Mouse (Mus musculus): ENCODE results near the gene Tmem28. TPM values are rescaled to one million over a fixed set of nuclear protein-coding genes. Genes with fewer than 3 reads are reported as not detected.

Tmem28 gene
- polyA plus RNA-seq (2012; rRNA removed) (1.1 and 1.4 TPM in 2 replicates), polyA plus RNA-seq (2014; fragmentation: Nextera tagmentation; extraction: Ambion mirVana) (0.56 and 0.61 TPM in 2 replicates)

DNA sequence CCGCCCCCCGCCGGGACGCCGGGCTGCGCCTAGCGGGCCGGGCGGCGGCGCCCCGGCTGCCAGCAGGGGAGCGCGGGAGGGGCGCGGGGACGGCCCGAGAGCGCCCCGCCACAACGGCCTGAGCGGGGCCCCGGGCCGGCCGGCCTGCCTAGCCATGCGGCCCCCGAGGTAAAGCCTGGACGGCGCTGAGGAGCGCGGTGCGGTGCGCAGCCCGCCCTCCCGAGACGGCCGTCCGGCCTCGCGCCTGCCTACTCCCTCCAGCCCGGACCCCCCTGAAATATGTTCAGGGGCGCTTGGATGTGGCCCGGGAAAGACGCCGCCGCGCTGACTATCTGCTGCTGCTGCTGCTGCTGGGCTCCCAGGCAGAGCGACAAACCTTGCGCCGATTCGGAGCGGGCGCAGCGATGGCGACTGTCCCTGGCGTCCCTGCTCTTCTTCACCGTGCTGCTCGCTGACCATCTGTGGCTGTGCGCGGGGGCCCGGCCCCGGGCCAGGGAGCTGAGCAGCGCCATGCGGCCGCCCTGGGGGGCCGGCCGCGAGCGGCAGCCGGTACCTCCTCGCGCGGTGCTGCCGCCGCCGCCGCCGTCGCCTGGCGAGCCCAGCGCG, at the start of gene Tmem28:
TSS of gene Tmem28 (plus strand) at position 232 of the 606 bp plus-strand sequence.
- peak within 1 kb of the TSS; percentile 63 for H3K4me2 ChIP-seq (replicated peaks; ENCODE audit: low read depth, low read length, severe bottlenecking)
- peaks cover 26% of the 10 kb centered on the region for H3K27me3 ChIP-seq (ENCODE audit: control insufficient read depth, insufficient read depth, low read length)
- H3K4me3 ChIP-seq (replicated peaks; ENCODE audit: low read length), result peak within 1 kb of the TSS; percentile 49
- peak within 1 kb of the TSS; percentile 21; the same call in 1 of the 2 replicates for H3K9ac ChIP-seq (ENCODE audit: low read depth, low read length, severe bottlenecking)
- no peaks in the 10 kb centered on the region for H3K4me1 ChIP-seq (ENCODE audit: control insufficient read depth, insufficient read depth, low read length)
- DNase-seq (ENCODE audit: low spot score) (no peak), ATAC-seq (ENCODE audit: low FRiP score, low read depth) (no peak)
- TF ChIP-seq POLR2A (IDR thresholded peaks at IDR 0.05; ENCODE audit: borderline replicate concordance, extremely low read depth, insufficient read depth, insufficient read length), result no peak
- no peak within 1 kb of the TSS for H3K27ac ChIP-seq (replicated peaks; ENCODE audit: low read depth, low read length)
- H3K9me3 ChIP-seq (ENCODE audit: control insufficient read depth, low read length), result no peaks in the 10 kb centered on the region
- 24% methylated on average over 14 of the region's 82 CpGs for WGBS
- H3K36me3 ChIP-seq (ENCODE audit: control insufficient read depth, insufficient read depth, low read length), result no peaks in the 10 kb centered on the region

DNA sequence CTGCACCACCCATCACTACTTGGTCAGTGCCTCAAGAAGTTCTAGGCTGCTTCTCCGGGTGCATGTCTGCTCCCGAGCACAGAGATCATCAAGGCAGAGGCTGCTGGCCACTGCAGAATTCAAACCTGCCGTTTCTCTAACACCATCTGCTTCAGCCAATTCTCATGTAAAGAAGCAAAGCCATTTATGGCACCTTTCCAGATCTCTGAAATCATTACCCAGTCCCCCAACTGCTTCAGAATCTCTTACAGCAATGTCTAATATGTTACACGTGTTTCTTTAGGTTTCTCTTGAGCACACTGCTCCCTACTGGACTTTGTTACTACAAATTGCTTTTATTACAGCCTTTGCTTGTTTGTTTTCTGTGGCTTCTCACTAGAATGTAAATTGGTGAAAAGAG, 40.5 kb upstream of the Tmem28 start:
- no peaks in the 10 kb centered on the region; the same call in 1 of the 2 replicates for H3K27me3 ChIP-seq (ENCODE audit: control insufficient read depth, insufficient read depth, low read length)
- no peak overlapping the region for H3K9ac ChIP-seq (ENCODE audit: low read depth, low read length, severe bottlenecking)
- H3K4me3 ChIP-seq (replicated peaks; ENCODE audit: low read length), result no peak overlapping the region
- H3K4me2 ChIP-seq (replicated peaks; ENCODE audit: low read depth, low read length, severe bottlenecking), result no peak overlapping the region
- ATAC-seq (ENCODE audit: low FRiP score, low read depth), result no peak
- peak; percentile 47 for DNase-seq (ENCODE audit: low spot score)
- no peaks in the 10 kb centered on the region for H3K9me3 ChIP-seq (ENCODE audit: control insufficient read depth, low read length)
- H3K4me1 ChIP-seq (ENCODE audit: control insufficient read depth, insufficient read depth, low read length), result no peaks in the 10 kb centered on the region
- H3K27ac ChIP-seq (replicated peaks; ENCODE audit: low read depth, low read length), result no peak overlapping the region
- WGBS, result 36% methylated on average over 4 of the region's 4 CpGs
- TF ChIP-seq POLR2A (IDR thresholded peaks at IDR 0.05; ENCODE audit: borderline replicate concordance, extremely low read depth, insufficient read depth, insufficient read length), result no peak
- H3K36me3 ChIP-seq (ENCODE audit: control insufficient read depth, insufficient read depth, low read length), result no peaks in the 10 kb centered on the region

GRCm38 (mm10) chrX:99808375-99808774, 12.4 kb upstream of the Tmem28 start:
- DNase-seq (ENCODE audit: low spot score) (no peak), ATAC-seq (ENCODE audit: low FRiP score, low read depth) (no peak)
- WGBS, result 65% methylated on average over 1 of the region's 1 CpGs
- H3K9me3 ChIP-seq (ENCODE audit: control insufficient read depth, low read length), result no peaks in the 10 kb centered on the region
- no peaks in the 10 kb centered on the region for H3K36me3 ChIP-seq (ENCODE audit: control insufficient read depth, insufficient read depth, low read length)
- no peaks in the 10 kb centered on the region; the same call in 1 of the 2 replicates for H3K27me3 ChIP-seq (ENCODE audit: control insufficient read depth, insufficient read depth, low read length)
- H3K9ac ChIP-seq (ENCODE audit: low read depth, low read length, severe bottlenecking), result no peak overlapping the region
- TF ChIP-seq POLR2A (IDR thresholded peaks at IDR 0.05; ENCODE audit: borderline replicate concordance, extremely low read depth, insufficient read depth, insufficient read length), result no peak
- no peak overlapping the region for H3K4me2 ChIP-seq (replicated peaks; ENCODE audit: low read depth, low read length, severe bottlenecking)
- H3K4me1 ChIP-seq (ENCODE audit: control insufficient read depth, insufficient read depth, low read length), result no peaks in the 10 kb centered on the region
- H3K4me3 ChIP-seq (replicated peaks; ENCODE audit: low read length), result no peak overlapping the region
- no peak overlapping the region for H3K27ac ChIP-seq (replicated peaks; ENCODE audit: low read depth, low read length)

GRCm38 (mm10) chrX:99819395-99819935, 1.4 kb upstream of the Tmem28 start:
- peak overlapping the region; percentile 49 for H3K4me3 ChIP-seq (replicated peaks; ENCODE audit: low read length)
- no peaks in the 10 kb centered on the region for H3K36me3 ChIP-seq (ENCODE audit: control insufficient read depth, insufficient read depth, low read length)
- H3K27ac ChIP-seq (replicated peaks; ENCODE audit: low read depth, low read length), result no peak overlapping the region
- no peaks in the 10 kb centered on the region for H3K4me1 ChIP-seq (ENCODE audit: control insufficient read depth, insufficient read depth, low read length)
- peak; percentile 68 for ATAC-seq (ENCODE audit: low FRiP score, low read depth)
- no peak for TF ChIP-seq POLR2A (IDR thresholded peaks at IDR 0.05; ENCODE audit: borderline replicate concordance, extremely low read depth, insufficient read depth, insufficient read length)
- H3K9me3 ChIP-seq (ENCODE audit: control insufficient read depth, low read length), result no peaks in the 10 kb centered on the region
- peak; percentile 63 for DNase-seq (ENCODE audit: low spot score)
- H3K9ac ChIP-seq (ENCODE audit: low read depth, low read length, severe bottlenecking), result no peak overlapping the region
- peaks cover 26% of the 10 kb centered on the region for H3K27me3 ChIP-seq (ENCODE audit: control insufficient read depth, insufficient read depth, low read length)
- 22% methylated on average over 21 of the region's 22 CpGs for WGBS
- H3K4me2 ChIP-seq (replicated peaks; ENCODE audit: low read depth, low read length, severe bottlenecking), result peak overlapping the region; percentile 63

DNA sequence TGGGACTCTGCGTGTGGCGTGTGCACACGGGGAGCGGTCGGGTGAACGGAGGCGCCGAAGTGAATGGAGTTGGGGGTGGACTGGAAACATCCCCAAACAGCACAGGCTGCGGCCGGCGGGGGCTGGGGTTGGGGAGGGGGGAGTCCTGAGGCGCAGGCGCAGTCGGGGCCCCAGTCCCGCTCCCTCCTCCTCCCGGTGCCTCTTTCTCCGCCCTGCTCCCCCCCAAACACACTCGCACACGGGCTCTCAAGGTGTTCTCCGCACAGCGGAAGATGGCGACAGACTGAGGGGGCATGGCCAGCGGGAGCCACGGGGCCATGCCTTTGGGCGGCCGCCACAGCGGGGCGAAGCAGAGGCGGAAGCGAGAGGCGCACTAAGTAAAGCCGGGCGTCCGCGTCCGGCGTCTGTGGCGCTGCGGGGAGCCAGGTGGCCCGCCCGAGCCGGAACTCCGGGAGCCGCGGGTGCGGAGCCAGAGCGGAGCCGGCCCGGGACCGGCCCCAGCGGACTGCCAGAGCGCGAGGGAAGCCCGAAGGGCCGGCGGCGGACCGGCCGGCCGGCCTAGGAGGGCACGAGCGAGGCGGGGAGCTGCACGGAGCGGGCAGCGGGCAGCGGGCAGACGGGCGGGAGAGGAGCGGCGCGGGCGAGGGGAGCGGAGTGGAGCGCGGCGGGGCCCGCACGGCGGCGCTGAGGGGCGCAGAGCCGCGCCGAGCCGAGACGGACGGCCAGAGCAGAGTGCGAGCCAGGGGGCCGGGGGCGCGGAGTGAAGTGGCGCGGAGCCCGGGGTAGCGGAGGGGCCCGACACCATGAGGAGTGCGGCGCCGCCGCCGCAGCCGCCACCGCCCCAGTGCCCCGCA, 658 bp upstream of the Tmem28 start:
- peak; percentile 17 for DNase-seq (ENCODE audit: low spot score)
- no peaks in the 10 kb centered on the region for H3K4me1 ChIP-seq (ENCODE audit: control insufficient read depth, insufficient read depth, low read length)
- TF ChIP-seq POLR2A (IDR thresholded peaks at IDR 0.05; ENCODE audit: borderline replicate concordance, extremely low read depth, insufficient read depth, insufficient read length), result no peak
- peak overlapping the region; percentile 49 for H3K4me3 ChIP-seq (replicated peaks; ENCODE audit: low read length)
- H3K9ac ChIP-seq (ENCODE audit: low read depth, low read length, severe bottlenecking), result 0 out of 2 replicates have a peak overlapping the region, but pooled peaks have one; percentile 16
- no peaks in the 10 kb centered on the region for H3K9me3 ChIP-seq (ENCODE audit: control insufficient read depth, low read length)
- no peak overlapping the region for H3K27ac ChIP-seq (replicated peaks; ENCODE audit: low read depth, low read length)
- H3K36me3 ChIP-seq (ENCODE audit: control insufficient read depth, insufficient read depth, low read length), result no peaks in the 10 kb centered on the region
- peaks cover 26% of the 10 kb centered on the region for H3K27me3 ChIP-seq (ENCODE audit: control insufficient read depth, insufficient read depth, low read length)
- peak; percentile 62 for ATAC-seq (ENCODE audit: low FRiP score, low read depth)
- 25% methylated on average over 24 of the region's 105 CpGs for whole genome bisulfite sequencing
- peak overlapping the region; percentile 63 for H3K4me2 ChIP-seq (replicated peaks; ENCODE audit: low read depth, low read length, severe bottlenecking)
